9 mouse cellular contexts compared by ENCODE assay signal in genomic region chr17:37044651-37045244, GRCm38 (mm10). TPM values are rescaled to one million over a fixed set of nuclear protein-coding genes. Genes with fewer than 3 reads are reported as not detected.
DNase-seq lines count a peak whose midpoint lies in the region; ATAC-seq and TF ChIP-seq lines count a peak whose summit lies in the region.
"Had no signal": no experiment of that assay in that cellular context is flagged by ENCODE, and none has a peak within 500 bp of the region (broad histone marks: within the 10 kb centered on the region; RNA-seq: fewer than 3 reads in every experiment).

No protein-coding gene starts in this region.

- DNase-seq in neural tube, embryonic 11.5 days (ENCODE audit: low spot score): no peak
- no peak for DNase-seq in neural tube, embryonic 10.5 days (ENCODE audit: extremely low spot score, low spot score)
- DNase-seq in gonadal fat pad, adult 2 months (ENCODE audit: low read depth): peak; percentile 9
- peak; percentile 56 for DNase-seq in lung, postnatal 0 days (ENCODE audit: low spot score)
- DNase-seq in thymus, postnatal 4 days: no peak
- no peak for DNase-seq in ovary, postnatal 14 days (ENCODE audit: low spot score)
- DNase-seq in MN1 (ENCODE audit: low spot score): no peak

- H3K9me3 ChIP-seq in neural tube, embryonic 11.5 days (ENCODE audit: control insufficient read depth, low read length): no peaks in the 10 kb centered on the region
- H3K9me3 ChIP-seq in lung, postnatal 0 days (ENCODE audit: low read length): no peaks in the 10 kb centered on the region
- H3K9me3 ChIP-seq in stomach, embryonic 16.5 days (replicated peaks; ENCODE audit: control insufficient read depth, low read length): no peaks in the 10 kb centered on the region

- peak overlapping the region; percentile 91 for H3K4me3 ChIP-seq in neural tube, embryonic 11.5 days (ENCODE audit: low read depth, low read length)
- H3K4me3 ChIP-seq in lung, postnatal 0 days (ENCODE audit: low read depth, low read length): no peak overlapping the region
- H3K4me3 ChIP-seq in stomach, embryonic 16.5 days (replicated peaks; ENCODE audit: low read length): peak overlapping the region; percentile 86; the same call in 1 of the 2 replicates

- 83% methylated on average over 7 of the region's 7 CpGs for WGBS in neural tube, embryonic 11.5 days
- 48% methylated on average over 7 of the region's 7 CpGs for WGBS in lung, postnatal 0 days
- WGBS in stomach, embryonic 16.5 days: 55% methylated on average over 7 of the region's 7 CpGs

- peak overlapping the region; percentile 94 for H3K4me2 ChIP-seq in neural tube, embryonic 11.5 days (ENCODE audit: low read depth)
- peak overlapping the region; percentile 97; the same call in 1 of the 2 replicates for H3K4me2 ChIP-seq in lung, postnatal 0 days (replicated peaks; ENCODE audit: low read depth, low read length)
- peak overlapping the region; percentile 75 for H3K4me2 ChIP-seq in stomach, embryonic 16.5 days (ENCODE audit: low read depth, low read length)

- no peak for TF ChIP-seq CTCF in lung, postnatal 0 days (IDR thresholded peaks at IDR 0.05)

- H3K4me1 ChIP-seq in neural tube, embryonic 11.5 days (ENCODE audit: control insufficient read depth, insufficient read depth, low read length): peaks cover 6% of the 10 kb centered on the region
- peaks cover 4% of the 10 kb centered on the region for H3K4me1 ChIP-seq in lung, postnatal 0 days (ENCODE audit: insufficient read depth, low read depth, low read length)
- H3K4me1 ChIP-seq in stomach, embryonic 16.5 days (ENCODE audit: control insufficient read depth, insufficient read depth, low read length): peaks cover 19% of the 10 kb centered on the region

- no peak; the same call in 1 of the 2 replicates for TF ChIP-seq EP300 in lung, postnatal 0 days (IDR thresholded peaks at IDR 0.05)

- H3K36me3 ChIP-seq in neural tube, embryonic 11.5 days (ENCODE audit: control insufficient read depth, insufficient read depth, low read length): no peaks in the 10 kb centered on the region; the same call in 1 of the 2 replicates
- no peaks in the 10 kb centered on the region for H3K36me3 ChIP-seq in lung, postnatal 0 days (ENCODE audit: insufficient read depth, low read length)
- H3K36me3 ChIP-seq in stomach, embryonic 16.5 days (ENCODE audit: control insufficient read depth, insufficient read depth, low read length): no peaks in the 10 kb centered on the region

- H3K9ac ChIP-seq in neural tube, embryonic 11.5 days (ENCODE audit: low read length): peak overlapping the region; percentile 95
- no peak overlapping the region for H3K9ac ChIP-seq in lung, postnatal 0 days (replicated peaks; ENCODE audit: low read depth)
- H3K9ac ChIP-seq in stomach, embryonic 16.5 days (ENCODE audit: low read length): peak overlapping the region; percentile 96

- H3K27me3 ChIP-seq in neural tube, embryonic 11.5 days (ENCODE audit: control insufficient read depth, insufficient read depth, low read length): peaks cover 9% of the 10 kb centered on the region; the same call in 1 of the 2 replicates
- H3K27me3 ChIP-seq in lung, postnatal 0 days (replicated peaks; ENCODE audit: insufficient read depth, low read length): no peaks in the 10 kb centered on the region
- no peaks in the 10 kb centered on the region for H3K27me3 ChIP-seq in stomach, embryonic 16.5 days (ENCODE audit: control insufficient read depth, insufficient read depth, low read length)

- no peak for ATAC-seq in neural tube, embryonic 11.5 days (ENCODE audit: insufficient read depth, low FRiP score, low TSS enrichment)
- no peak for ATAC-seq in lung, postnatal 0 days
- ATAC-seq in stomach, embryonic 16.5 days (ENCODE audit: insufficient read depth, low FRiP score): no peak

- peak overlapping the region; percentile 89 for H3K27ac ChIP-seq in neural tube, embryonic 11.5 days (ENCODE audit: low read depth, low read length)
- H3K27ac ChIP-seq in lung, postnatal 0 days (ENCODE audit: low read length): no peak overlapping the region
- H3K27ac ChIP-seq in stomach, embryonic 16.5 days (ENCODE audit: low read length): no peak overlapping the region

RNA-seq across cellular contexts. Expression of gene Gabbr1, which starts 1.0 kb away (rescaled TPM):
- polyA plus RNA-seq in neural tube, embryonic 11.5 days (2014; fragmentation: Nextera tagmentation; extraction: Ambion mirVana): 21.3 and 22.7 TPM in 2 replicates
- 17.3 and 21.3 TPM in 2 replicates for polyA plus RNA-seq in gonadal fat pad, adult 2 months (2012; rRNA removed)
- polyA plus RNA-seq in lung, postnatal 0 days (2015; fragmentation: Nextera tagmentation; extraction: Ambion mirVana): 5.8 and 6.2 TPM in 2 replicates
- 7.2 and 7.5 TPM in 2 replicates for polyA plus RNA-seq in stomach, embryonic 16.5 days (2015; fragmentation: Nextera tagmentation; extraction: Ambion mirVana)

RNA-seq across cellular contexts. Expression of gene Mog, which starts 21.6 kb away (rescaled TPM):
- 0.23 and 0.40 TPM in 2 replicates for polyA plus RNA-seq in neural tube, embryonic 11.5 days (2014; fragmentation: Nextera tagmentation; extraction: Ambion mirVana)
- not detected in 2 replicates for polyA plus RNA-seq in gonadal fat pad, adult 2 months (2012; rRNA removed)
- 0.07 TPM in 1 of 2 replicates, not detected in the other for polyA plus RNA-seq in lung, postnatal 0 days (2015; fragmentation: Nextera tagmentation; extraction: Ambion mirVana)
- 0.21 TPM in 1 of 2 replicates, not detected in the other for polyA plus RNA-seq in stomach, embryonic 16.5 days (2015; fragmentation: Nextera tagmentation; extraction: Ambion mirVana)
- polyA plus RNA-seq: liver, embryonic 16.5 days had no signal

RNA-seq across cellular contexts. Expression of gene Olfr90, which starts 43.6 kb away (rescaled TPM):
- polyA plus RNA-seq in neural tube, embryonic 11.5 days (2014; fragmentation: Nextera tagmentation; extraction: Ambion mirVana): not detected in 2 replicates
- not detected in 2 replicates for polyA plus RNA-seq in gonadal fat pad, adult 2 months (2012; rRNA removed)
- not detected in 2 replicates for polyA plus RNA-seq in lung, postnatal 0 days (2015; fragmentation: Nextera tagmentation; extraction: Ambion mirVana)
- polyA plus RNA-seq in stomach, embryonic 16.5 days (2015; fragmentation: Nextera tagmentation; extraction: Ambion mirVana): not detected in 2 replicates
- polyA plus RNA-seq: liver, embryonic 16.5 days had no signal

RNA-seq across cellular contexts. Expression of gene Zfp57, which starts 43.8 kb away (rescaled TPM):
- polyA plus RNA-seq in neural tube, embryonic 11.5 days (2014; fragmentation: Nextera tagmentation; extraction: Ambion mirVana): 128 and 135 TPM in 2 replicates
- 4.5 and 4.7 TPM in 2 replicates for polyA plus RNA-seq in gonadal fat pad, adult 2 months (2012; rRNA removed)
- 35.6 and 44.3 TPM in 2 replicates for polyA plus RNA-seq in lung, postnatal 0 days (2015; fragmentation: Nextera tagmentation; extraction: Ambion mirVana)
- 40.9 and 50.3 TPM in 2 replicates for polyA plus RNA-seq in stomach, embryonic 16.5 days (2015; fragmentation: Nextera tagmentation; extraction: Ambion mirVana)

RNA-seq across cellular contexts. Expression of gene Olfr91, which starts 53.3 kb away (rescaled TPM):
- not detected in 2 replicates for polyA plus RNA-seq in neural tube, embryonic 11.5 days (2014; fragmentation: Nextera tagmentation; extraction: Ambion mirVana)
- not detected in 2 replicates for polyA plus RNA-seq in gonadal fat pad, adult 2 months (2012; rRNA removed)
- polyA plus RNA-seq in lung, postnatal 0 days (2015; fragmentation: Nextera tagmentation; extraction: Ambion mirVana): not detected in 2 replicates
- not detected in 2 replicates for polyA plus RNA-seq in stomach, embryonic 16.5 days (2015; fragmentation: Nextera tagmentation; extraction: Ambion mirVana)
- polyA plus RNA-seq: liver, embryonic 16.5 days had no signal

Comparison
In these comparisons a context has a peak if more than half of its experiments do, and no peak if none do; other contexts are left out.
1. DNase-seq: peak in gonadal fat pad, adult 2 months (single experiment) and lung, postnatal 0 days (single experiment); none in neural tube, embryonic 11.5 days (single experiment), neural tube, embryonic 10.5 days (single experiment), thymus, postnatal 4 days (single experiment), ovary, postnatal 14 days (single experiment) and MN1 (single experiment).
2. Peak in every context shown above with its lines, with median percentiles within 50 percentile points of each other: H3K4me2 ChIP-seq.